Mouse (Mus musculus): ENCODE data around the gene Rsad2. TPM values are rescaled to one million over a fixed set of nuclear protein-coding genes. Genes with fewer than 3 reads are reported as not detected.
"Not testable (repeated sequence)": the region's sequence is repeated elsewhere in the genome, so short reads cannot be mapped to it uniquely, and the experiment has no call there.

Rsad2 gene
- polyA plus RNA-seq, 1 experiment from 2014 or later: 0.58 TPM

DNA sequence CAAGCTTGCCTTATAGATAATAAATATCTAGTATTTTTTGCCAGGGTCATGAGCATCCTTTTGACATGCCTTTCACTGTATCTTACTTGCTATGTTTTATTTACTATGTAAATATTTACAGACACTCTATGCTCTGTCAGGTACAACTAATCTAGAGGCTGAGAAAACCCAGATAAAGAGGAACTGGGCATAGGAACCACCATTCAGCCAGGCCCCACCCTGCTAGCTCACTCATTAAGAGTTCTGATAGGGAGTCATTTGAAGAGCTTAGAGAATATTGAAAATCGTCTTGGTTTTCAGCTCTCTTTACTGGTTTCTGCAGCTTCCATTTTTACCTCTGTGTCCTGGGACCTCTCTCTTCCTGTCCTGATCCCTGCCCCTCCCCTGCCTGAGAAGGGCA lies 5.1 kb downstream of the Rsad2 start:
- 79% methylated on average over 1 of the region's 1 CpGs for WGBS
- H3K4me2 ChIP-seq (replicated peaks): no peak overlapping the region
- H3K4me1 ChIP-seq (replicated peaks; ENCODE audit: control insufficient read depth, insufficient read depth, low read length): no peaks in the 10 kb centered on the region
- H3K9me3 ChIP-seq (ENCODE audit: control insufficient read depth, low read length): no peaks in the 10 kb centered on the region
- H3K36me3 ChIP-seq (replicated peaks; ENCODE audit: control insufficient read depth, insufficient read depth): no peaks in the 10 kb centered on the region
- H3K4me3 ChIP-seq (replicated peaks; ENCODE audit: low read length): no peak overlapping the region
- no peak overlapping the region for H3K27ac ChIP-seq
- no peak for DNase-seq (ENCODE audit: low spot score)
- no peak for ATAC-seq (ENCODE audit: low FRiP score)
- no peaks in the 10 kb centered on the region for H3K27me3 ChIP-seq (ENCODE audit: control insufficient read depth, insufficient read depth, low read length)
- H3K9ac ChIP-seq: no peak overlapping the region

DNA sequence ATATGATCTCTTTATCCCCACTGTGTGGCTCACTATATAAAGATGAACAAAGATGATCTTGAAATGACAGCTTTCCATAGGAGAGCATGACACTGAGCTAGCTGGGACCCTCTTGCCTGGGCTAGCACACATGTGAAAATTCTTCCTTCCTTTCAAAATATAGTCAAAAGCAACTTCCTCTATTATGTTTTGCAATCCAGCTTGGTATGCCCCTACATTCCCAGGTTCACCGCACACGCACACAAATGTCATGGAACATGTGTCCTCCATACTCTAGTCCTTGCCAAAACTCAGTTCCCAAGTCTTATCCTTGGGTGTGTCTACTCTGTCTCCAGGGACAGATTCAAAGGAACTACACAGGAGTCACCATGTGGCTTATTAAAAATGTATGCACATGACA lies 6.8 kb downstream of the Rsad2 start:
- Histone ChIP-seq H3K36me3 (replicated peaks; ENCODE audit: control insufficient read depth, insufficient read depth) (no peaks in the 10 kb centered on the region), H3K9me3 (ENCODE audit: control insufficient read depth, low read length) (no peaks in the 10 kb centered on the region), H3K9ac (no peak overlapping the region), H3K27me3 (ENCODE audit: control insufficient read depth, insufficient read depth, low read length) (no peaks in the 10 kb centered on the region), H3K4me1 (replicated peaks; ENCODE audit: control insufficient read depth, insufficient read depth, low read length) (no peaks in the 10 kb centered on the region), H3K4me2 (replicated peaks) (no peak overlapping the region), H3K4me3 (replicated peaks; ENCODE audit: low read length) (no peak overlapping the region), H3K27ac (no peak overlapping the region)
- no peak for DNase-seq (ENCODE audit: low spot score)
- WGBS: 89% methylated on average over 2 of the region's 2 CpGs
- no peak for ATAC-seq (ENCODE audit: low FRiP score)

DNA sequence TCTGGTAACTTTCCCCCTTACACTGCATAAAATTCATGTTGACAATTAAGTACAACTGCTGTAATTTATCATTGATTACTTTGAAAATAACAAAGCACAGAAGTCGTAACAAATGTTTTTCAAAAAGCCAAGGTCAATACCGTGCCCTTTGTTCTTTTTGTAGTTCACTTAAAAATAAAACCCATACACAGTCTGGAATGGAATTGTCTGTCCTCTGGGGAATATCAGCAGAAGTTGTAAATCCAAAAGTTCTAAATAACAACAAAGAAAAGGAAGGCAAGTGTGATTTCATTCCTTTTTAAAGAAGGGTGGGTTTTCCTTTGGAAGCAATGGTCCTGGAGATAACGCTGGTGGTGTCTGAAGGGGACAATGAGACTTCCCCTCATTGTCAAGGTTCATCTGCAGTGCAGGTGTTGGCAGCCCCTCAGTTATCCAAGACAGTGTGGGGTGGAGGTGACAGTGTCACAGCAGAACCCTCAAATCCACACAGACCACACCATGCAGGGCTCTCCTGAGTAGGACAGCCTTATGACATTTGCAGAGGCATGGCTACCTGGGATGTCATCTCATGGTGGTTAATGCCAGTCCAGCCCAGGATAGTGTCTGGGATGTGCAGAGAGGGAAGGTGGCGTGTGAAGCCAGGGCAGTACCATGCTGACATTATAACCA lies 9.7 kb downstream of the Rsad2 start:
- Histone ChIP-seq H3K36me3 (replicated peaks; ENCODE audit: control insufficient read depth, insufficient read depth) (no peaks in the 10 kb centered on the region), H3K9ac (no peak overlapping the region), H3K4me2 (replicated peaks) (no peak overlapping the region), H3K27me3 (ENCODE audit: control insufficient read depth, insufficient read depth, low read length) (no peaks in the 10 kb centered on the region), H3K4me1 (replicated peaks; ENCODE audit: control insufficient read depth, insufficient read depth, low read length) (no peaks in the 10 kb centered on the region), H3K9me3 (ENCODE audit: control insufficient read depth, low read length) (no peaks in the 10 kb centered on the region), H3K27ac (no peak overlapping the region), H3K4me3 (replicated peaks; ENCODE audit: low read length) (no peak overlapping the region)
- ATAC-seq (ENCODE audit: low FRiP score) (no peak), DNase-seq (ENCODE audit: low spot score) (no peak)
- WGBS: 83% methylated on average over 4 of the region's 4 CpGs

DNA sequence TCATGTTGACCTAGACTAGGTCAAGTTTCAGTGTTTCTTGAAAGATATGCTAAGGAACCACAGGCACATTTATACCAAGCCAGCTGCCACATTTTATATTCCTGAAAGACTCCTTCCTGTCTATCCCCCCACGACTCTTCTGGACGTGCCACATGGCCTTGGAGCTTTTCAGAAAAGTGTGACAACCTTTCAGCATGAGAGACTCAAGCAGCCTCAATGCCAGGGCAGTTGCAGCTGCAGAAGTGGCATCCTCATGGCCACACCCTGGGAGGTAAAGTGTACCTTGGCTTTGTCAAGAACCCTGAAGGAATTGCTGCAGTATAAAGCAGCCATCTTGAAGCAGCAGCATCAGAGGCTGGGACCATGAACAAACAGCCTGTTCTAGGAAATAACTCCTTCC lies 11.7 kb downstream of the Rsad2 start:
- ATAC-seq (ENCODE audit: low FRiP score): no peak
- no peaks in the 10 kb centered on the region for H3K4me1 ChIP-seq (replicated peaks; ENCODE audit: control insufficient read depth, insufficient read depth, low read length)
- H3K27ac ChIP-seq: no peak overlapping the region
- DNase-seq (ENCODE audit: low spot score): no peak
- H3K27me3 ChIP-seq (ENCODE audit: control insufficient read depth, insufficient read depth, low read length): no peaks in the 10 kb centered on the region
- WGBS: 84% methylated on average over 2 of the region's 2 CpGs
- H3K4me3 ChIP-seq (replicated peaks; ENCODE audit: low read length): no peak overlapping the region
- H3K36me3 ChIP-seq (replicated peaks; ENCODE audit: control insufficient read depth, insufficient read depth): no peaks in the 10 kb centered on the region
- H3K9ac ChIP-seq: no peak overlapping the region
- H3K4me2 ChIP-seq (replicated peaks): no peak overlapping the region
- no peaks in the 10 kb centered on the region for H3K9me3 ChIP-seq (ENCODE audit: control insufficient read depth, low read length)

DNA sequence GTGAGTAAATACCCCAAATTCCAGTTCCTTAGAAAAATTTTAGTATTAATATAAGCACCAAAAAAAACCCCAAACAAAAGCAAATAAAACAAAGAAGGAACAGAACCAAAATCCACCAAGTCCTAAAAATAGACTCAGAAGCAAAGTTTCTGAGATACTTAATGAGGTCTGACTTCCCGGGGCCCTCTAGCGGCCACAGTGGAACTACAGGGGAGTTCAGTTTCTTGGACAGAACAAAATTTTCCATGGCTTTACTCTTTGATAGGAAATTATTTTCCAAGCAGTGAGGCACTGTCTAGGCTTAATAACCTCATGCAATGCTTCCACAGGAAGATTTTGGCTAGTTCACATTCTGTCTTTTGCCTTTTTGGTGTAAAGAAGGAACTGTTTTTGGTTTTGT lies 12.2 kb downstream of the Rsad2 start:
- no peak overlapping the region for H3K4me2 ChIP-seq (replicated peaks)
- H3K36me3 ChIP-seq (replicated peaks; ENCODE audit: control insufficient read depth, insufficient read depth): no peaks in the 10 kb centered on the region
- 4% methylated on average over 2 of the region's 2 CpGs for WGBS
- H3K27ac ChIP-seq: no peak overlapping the region
- H3K4me1 ChIP-seq (replicated peaks; ENCODE audit: control insufficient read depth, insufficient read depth, low read length): no peaks in the 10 kb centered on the region
- no peak overlapping the region for H3K4me3 ChIP-seq (replicated peaks; ENCODE audit: low read length)
- H3K9me3 ChIP-seq (ENCODE audit: control insufficient read depth, low read length): no peaks in the 10 kb centered on the region
- DNase-seq (ENCODE audit: low spot score): peak; percentile 84
- H3K27me3 ChIP-seq (ENCODE audit: control insufficient read depth, insufficient read depth, low read length): no peaks in the 10 kb centered on the region
- no peak for ATAC-seq (ENCODE audit: low FRiP score)
- H3K9ac ChIP-seq: no peak overlapping the region

DNA sequence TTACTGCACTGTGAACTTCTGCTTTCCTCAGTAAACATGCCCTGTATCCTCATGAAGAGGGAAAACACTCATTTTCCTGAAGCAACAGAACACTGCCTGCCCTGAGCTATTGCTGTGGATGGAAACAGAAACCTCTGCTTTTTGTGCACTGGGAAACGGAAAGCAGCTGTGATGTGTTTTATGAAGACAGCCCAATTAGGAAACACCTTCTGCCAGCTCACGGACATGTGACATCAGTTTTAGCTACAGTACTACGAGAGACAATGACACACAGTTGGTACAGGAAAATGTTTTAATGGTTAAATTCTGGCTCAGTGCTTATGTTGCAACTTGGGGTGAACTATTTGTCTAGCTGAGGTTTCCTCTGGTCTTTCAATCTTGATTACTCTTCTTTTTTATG lies 16.9 kb downstream of the Rsad2 start:
- no peak overlapping the region for H3K9ac ChIP-seq
- no peak for DNase-seq (ENCODE audit: low spot score)

DNA sequence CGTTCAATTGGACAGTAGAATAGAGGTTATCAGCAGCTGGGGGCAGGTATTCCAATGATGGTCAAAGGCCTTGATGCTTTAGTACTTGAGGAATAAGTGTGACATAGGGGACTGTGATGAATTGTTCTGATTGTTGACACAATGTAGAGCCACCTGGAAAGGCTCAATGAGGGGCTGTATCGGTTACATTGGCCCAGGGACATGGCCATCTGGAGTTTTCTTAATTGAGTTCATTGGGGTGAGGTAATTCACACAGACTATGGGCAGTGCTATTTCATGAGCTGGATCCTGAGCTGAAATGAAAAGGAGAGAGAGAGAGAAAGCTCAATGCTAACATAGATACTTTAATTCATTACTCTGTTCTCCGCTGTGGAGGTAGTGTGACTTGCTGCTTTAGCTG lies 18.3 kb downstream of the Rsad2 start:
- H3K27ac ChIP-seq: no peak overlapping the region
- no peaks in the 10 kb centered on the region for H3K36me3 ChIP-seq (replicated peaks; ENCODE audit: control insufficient read depth, insufficient read depth)
- DNase-seq (ENCODE audit: low spot score) (no peak), ATAC-seq (ENCODE audit: low FRiP score) (no peak)
- H3K4me2 ChIP-seq (replicated peaks): no peak overlapping the region
- WGBS: 79% methylated on average over 3 of the region's 3 CpGs
- no peaks in the 10 kb centered on the region for H3K27me3 ChIP-seq (ENCODE audit: control insufficient read depth, insufficient read depth, low read length)
- H3K4me1 ChIP-seq (replicated peaks; ENCODE audit: control insufficient read depth, insufficient read depth, low read length): no peaks in the 10 kb centered on the region
- no peak overlapping the region for H3K9ac ChIP-seq
- H3K9me3 ChIP-seq (ENCODE audit: control insufficient read depth, low read length): no peaks in the 10 kb centered on the region
- no peak overlapping the region for H3K4me3 ChIP-seq (replicated peaks; ENCODE audit: low read length)

More for the DNA sequence above, 16.9 kb downstream of the Rsad2 start:
- H3K27me3 ChIP-seq (ENCODE audit: control insufficient read depth, insufficient read depth, low read length): no peaks in the 10 kb centered on the region
- no peaks in the 10 kb centered on the region for H3K9me3 ChIP-seq (ENCODE audit: control insufficient read depth, low read length)
- no peaks in the 10 kb centered on the region for H3K36me3 ChIP-seq (replicated peaks; ENCODE audit: control insufficient read depth, insufficient read depth)
- H3K27ac ChIP-seq: no peak overlapping the region
- no peak overlapping the region for H3K4me3 ChIP-seq (replicated peaks; ENCODE audit: low read length)
- ATAC-seq (ENCODE audit: low FRiP score): no peak
- no peaks in the 10 kb centered on the region for H3K4me1 ChIP-seq (replicated peaks; ENCODE audit: control insufficient read depth, insufficient read depth, low read length)
- H3K4me2 ChIP-seq (replicated peaks): no peak overlapping the region
- WGBS: 74% methylated on average over 3 of the region's 3 CpGs

DNA sequence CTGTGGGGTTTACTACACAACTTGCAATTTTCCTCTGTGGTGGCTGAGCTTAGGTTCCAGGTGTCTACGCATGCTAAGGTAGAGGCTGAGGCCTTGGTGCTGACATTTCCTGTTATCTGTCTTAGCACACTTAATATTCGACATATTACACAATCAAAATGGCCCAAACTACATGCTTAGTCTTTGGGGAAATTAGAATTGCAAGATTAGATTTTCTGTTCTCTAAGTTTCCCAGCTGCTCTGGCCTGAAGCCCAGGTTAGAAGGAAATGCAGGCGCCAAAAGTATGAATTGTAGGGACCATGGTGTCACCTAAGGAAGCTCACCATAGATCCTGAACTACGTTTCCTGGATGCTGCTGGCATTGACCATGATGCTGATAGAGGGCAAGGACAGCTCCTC lies 19.9 kb downstream of the Rsad2 start:
- H3K27me3 ChIP-seq (ENCODE audit: control insufficient read depth, insufficient read depth, low read length): no peaks in the 10 kb centered on the region
- no peak for DNase-seq (ENCODE audit: low spot score)
- 85% methylated on average over 4 of the region's 4 CpGs for WGBS

DNA sequence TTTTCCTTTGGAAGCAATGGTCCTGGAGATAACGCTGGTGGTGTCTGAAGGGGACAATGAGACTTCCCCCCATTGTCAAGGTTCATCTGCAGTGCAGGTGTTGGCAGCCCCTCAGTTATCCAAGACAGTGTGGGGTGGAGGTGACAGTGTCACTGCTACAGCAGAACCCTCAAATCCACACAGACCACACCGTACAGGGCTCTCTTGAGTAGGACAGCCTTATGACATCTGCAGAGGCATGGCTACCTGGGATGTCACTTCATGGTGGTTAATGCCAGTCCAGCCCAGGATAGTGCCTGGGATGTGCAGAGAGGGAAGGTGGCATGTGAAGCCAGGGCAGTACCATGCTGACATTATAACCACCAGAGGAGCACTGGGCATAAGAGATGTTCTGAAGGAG lies 27.5 kb downstream of the Rsad2 start:
- not testable (repeated sequence) for H3K4me1 ChIP-seq (replicated peaks; ENCODE audit: control insufficient read depth, insufficient read depth, low read length); H3K9me3 ChIP-seq (ENCODE audit: control insufficient read depth, low read length); H3K4me3 ChIP-seq (replicated peaks; ENCODE audit: low read length); DNase-seq (ENCODE audit: low spot score); H3K9ac ChIP-seq; H3K36me3 ChIP-seq (replicated peaks; ENCODE audit: control insufficient read depth, insufficient read depth); ATAC-seq (ENCODE audit: low FRiP score); H3K27ac ChIP-seq; H3K27me3 ChIP-seq (ENCODE audit: control insufficient read depth, insufficient read depth, low read length); H3K4me2 ChIP-seq (replicated peaks)
- WGBS: 90% methylated on average over 2 of the region's 2 CpGs

More for the DNA sequence above, 19.9 kb downstream of the Rsad2 start:
- H3K27ac ChIP-seq: no peak overlapping the region
- H3K9ac ChIP-seq: no peak overlapping the region
- no peaks in the 10 kb centered on the region for H3K9me3 ChIP-seq (ENCODE audit: control insufficient read depth, low read length)
- no peak for ATAC-seq (ENCODE audit: low FRiP score)
- no peak overlapping the region for H3K4me3 ChIP-seq (replicated peaks; ENCODE audit: low read length)
- no peaks in the 10 kb centered on the region for H3K36me3 ChIP-seq (replicated peaks; ENCODE audit: control insufficient read depth, insufficient read depth)
- no peaks in the 10 kb centered on the region for H3K4me1 ChIP-seq (replicated peaks; ENCODE audit: control insufficient read depth, insufficient read depth, low read length)
- no peak overlapping the region for H3K4me2 ChIP-seq (replicated peaks)

DNA sequence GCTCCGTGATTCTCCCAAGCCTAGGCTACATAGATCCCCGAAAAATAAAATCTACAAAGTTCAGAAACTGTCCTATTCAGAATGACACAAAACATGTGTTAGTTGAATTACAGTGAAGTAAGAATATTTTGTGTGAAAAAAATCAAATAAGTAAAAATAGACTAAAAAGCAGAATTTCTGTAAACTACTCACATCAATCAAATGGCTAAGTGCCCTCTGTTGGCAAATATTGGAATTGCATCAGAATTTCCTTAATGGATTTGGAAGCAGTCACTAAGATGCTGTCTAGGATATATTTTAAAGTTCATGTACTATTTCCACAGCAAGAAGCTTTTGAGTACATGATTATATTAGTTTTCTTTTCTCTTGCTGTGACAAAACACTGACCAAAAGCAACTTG lies 31.4 kb downstream of the Rsad2 start:
- peak; percentile 82 for DNase-seq (ENCODE audit: low spot score)

More for the DNA sequence above, 31.4 kb downstream of the Rsad2 start:
- Histone ChIP-seq H3K9ac (no peak overlapping the region), H3K4me3 (replicated peaks; ENCODE audit: low read length) (no peak overlapping the region), H3K9me3 (ENCODE audit: control insufficient read depth, low read length) (no peaks in the 10 kb centered on the region), H3K27me3 (ENCODE audit: control insufficient read depth, insufficient read depth, low read length) (no peaks in the 10 kb centered on the region), H3K4me2 (replicated peaks) (no peak overlapping the region), H3K27ac (no peak overlapping the region), H3K36me3 (replicated peaks; ENCODE audit: control insufficient read depth, insufficient read depth) (no peaks in the 10 kb centered on the region), H3K4me1 (replicated peaks; ENCODE audit: control insufficient read depth, insufficient read depth, low read length) (no peaks in the 10 kb centered on the region)
- ATAC-seq (ENCODE audit: low FRiP score): no peak
- 96% methylated on average over 2 of the region's 2 CpGs for WGBS
